Mouse (Mus musculus) myocyte (in vitro differentiated cells): ENCODE data around the gene Pnkd.

Experiments
- CEBPB ChIP-seq: IDR thresholded peaks from 2 replicates; pipeline ENCODE4 v1.6.1; 2011; ENCODE audit warnings: mild to moderate bottlenecking, moderate library complexity; ENCODE audit not compliant: poor library complexity, insufficient read depth, severe bottlenecking
- E2F4 ChIP-seq: IDR thresholded peaks from one replicate; pipeline ENCODE4 v1.6.1; 2011; ENCODE audit warnings: mild to moderate bottlenecking, control low read depth, moderate library complexity; ENCODE audit not compliant: insufficient read depth
- MAX ChIP-seq: IDR thresholded peaks from one replicate; pipeline ENCODE4 v1.6.1; 2011; ENCODE audit warnings: low read depth, mild to moderate bottlenecking, control low read depth
- MYOD1 ChIP-seq, 3 experiments: IDR thresholded peaks; one replicate each; pipeline ENCODE4 v1.6.1; 2011; ENCODE audit warnings: control low read depth in 2 of 3, low read depth in 2 of 3, mild to moderate bottlenecking in 2 of 3, moderate library complexity in 1 of 3; ENCODE audit not compliant: insufficient read length in 2 of 3, control insufficient read depth in 1 of 3
- MYOG ChIP-seq, 3 experiments: IDR thresholded peaks; one replicate each; pipeline ENCODE4 v1.6.1; 2011; ENCODE audit warnings: control low read depth in 2 of 3, low read depth in 2 of 3, mild to moderate bottlenecking in 2 of 3; ENCODE audit not compliant: insufficient read length in 2 of 3, control insufficient read depth in 1 of 3, insufficient read depth in 1 of 3
- POLR2A ChIP-seq: IDR thresholded peaks from one replicate; pipeline ENCODE4 v1.6.1; 2011; ENCODE audit warnings: low read depth, mild to moderate bottlenecking, control low read depth, moderate library complexity; ENCODE audit not compliant: insufficient read length
- POLR2AphosphoS2 ChIP-seq: IDR thresholded peaks from one replicate; pipeline ENCODE4 v1.6.1; 2011; ENCODE audit warnings: low read depth, control low read depth; ENCODE audit not compliant: insufficient read length
- SRF ChIP-seq: IDR thresholded peaks from one replicate; pipeline ENCODE4 v1.6.1; 2011; ENCODE audit warnings: low read depth; ENCODE audit not compliant: control insufficient read depth, insufficient read length
- TCF12 ChIP-seq: IDR thresholded peaks from one replicate; pipeline ENCODE4 v1.6.1; 2011; ENCODE audit warnings: mild to moderate bottlenecking, control low read depth; ENCODE audit not compliant: poor library complexity, insufficient read depth, severe bottlenecking
- TCF3 ChIP-seq: IDR thresholded peaks from one replicate; pipeline ENCODE4 v1.6.1; 2011; ENCODE audit warnings: low read depth, control low read depth; ENCODE audit not compliant: insufficient read length
- USF1 ChIP-seq: IDR thresholded peaks from one replicate; pipeline ENCODE4 v1.6.1; 2011; ENCODE audit warnings: low read depth, mild to moderate bottlenecking, control low read depth, moderate library complexity

GRCm38 (mm10) chr1:74370040-74370439 lies 85.3 kb downstream of the Pnkd start:
- TF ChIP-seq TCF3 (no peak), POLR2A (no peak), MYOD1 (IDR thresholded peaks at IDR 0.05; ENCODE audit: control insufficient read depth in 1 of 3, insufficient read length in 2 of 3, low read depth in 2 of 3) (no peak), POLR2AphosphoS2 (no peak), E2F4 (no peak), MAX (no peak), USF1 (no peak), TCF12 (no peak), SRF (no peak), CEBPB (no peak), MYOG (IDR thresholded peaks at IDR 0.05; ENCODE audit: control insufficient read depth in 1 of 3, insufficient read depth in 1 of 3, insufficient read length in 2 of 3, low read depth in 2 of 3) (no peak)
